Mouse (Mus musculus) cerebellum, adult 8-10 months (tissue): Measurements from ENCODE around the gene Osbpl8.

Experiments
- DNase-seq: peaks from one replicate; pipeline ENCODE4 v3.0.0; 2022

The Osbpl8 gene

DNA sequence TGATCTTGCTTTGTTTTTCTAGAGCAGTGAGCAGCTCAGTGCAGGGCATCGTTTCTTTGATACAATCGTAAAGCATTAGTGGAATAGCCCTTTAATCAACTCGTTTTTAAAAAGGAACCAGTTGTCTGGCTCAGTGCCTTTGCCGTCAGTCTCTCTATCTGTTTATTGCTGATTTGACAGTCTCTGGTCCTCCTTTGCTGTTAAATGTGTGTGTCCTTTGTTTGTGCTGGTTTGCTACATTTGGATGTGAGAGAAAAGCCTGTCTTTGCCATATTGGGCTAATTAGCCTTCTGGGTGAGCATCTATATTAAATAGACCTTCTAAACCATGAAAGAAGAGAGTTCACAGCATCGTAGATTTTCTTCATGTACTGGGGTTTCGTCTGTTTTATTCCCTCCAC is 83.6 kb downstream of the Osbpl8 start:
- DNase-seq = no peak

DNA sequence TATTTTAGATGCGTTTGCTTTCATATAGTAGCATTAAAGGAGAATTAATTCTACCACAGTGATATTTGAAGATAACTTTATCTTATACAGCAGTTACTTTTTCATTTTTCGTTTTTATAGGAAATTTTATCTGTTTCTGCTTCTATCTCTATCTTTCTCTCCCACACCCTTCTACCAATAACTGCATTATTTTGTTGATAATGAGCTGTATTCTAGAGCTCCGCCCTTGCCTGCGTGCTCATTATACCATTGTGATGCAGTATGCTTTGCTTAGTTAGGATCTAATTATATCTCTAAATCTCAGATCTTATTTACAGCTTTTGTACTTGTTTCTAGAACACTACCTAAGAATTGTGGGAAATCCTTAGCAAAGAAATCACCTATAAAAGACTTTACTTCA is 85.6 kb downstream of the Osbpl8 start:
- DNase-seq = no peak

DNA sequence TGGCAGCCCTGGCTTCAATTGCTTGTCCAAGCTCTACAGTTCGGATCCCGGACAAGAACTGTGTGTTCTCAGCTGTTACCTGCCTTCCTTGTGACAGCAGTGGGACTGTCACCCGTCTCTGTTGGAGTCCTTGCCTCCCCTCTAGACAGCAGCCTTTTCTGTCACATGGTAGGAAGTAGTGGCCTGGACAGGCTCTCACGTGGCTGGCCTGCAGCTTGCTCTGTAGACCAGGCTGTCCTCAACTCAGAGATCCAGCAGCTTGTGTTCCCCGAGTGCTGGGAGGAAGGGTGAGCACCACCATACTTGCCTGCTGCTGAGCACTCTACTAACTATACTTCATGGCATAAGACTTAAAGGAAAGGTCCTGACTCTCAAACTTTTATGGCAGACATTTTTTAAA is 87.1 kb downstream of the Osbpl8 start:
- DNase-seq = no peak

DNA sequence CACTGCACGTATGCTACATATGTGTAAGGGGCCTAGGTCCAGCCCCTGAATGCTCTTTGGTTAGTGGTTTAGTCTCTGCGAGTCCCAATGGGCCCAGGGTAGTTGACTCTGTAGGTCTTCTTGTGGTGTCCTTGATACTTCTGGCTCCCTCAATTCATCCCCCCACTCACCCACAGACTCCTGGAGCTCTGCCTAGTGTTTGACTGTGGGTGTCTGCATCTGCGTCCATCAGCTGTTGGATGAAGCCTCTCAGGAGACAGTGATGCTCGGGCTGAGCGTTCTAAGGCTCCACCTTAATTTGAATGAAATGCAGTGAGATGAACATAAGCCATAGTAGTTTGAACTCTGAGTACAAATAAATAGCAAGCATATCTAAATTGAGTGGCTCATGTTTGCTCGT is 90.7 kb downstream of the Osbpl8 start:
- DNase-seq = no peak

DNA sequence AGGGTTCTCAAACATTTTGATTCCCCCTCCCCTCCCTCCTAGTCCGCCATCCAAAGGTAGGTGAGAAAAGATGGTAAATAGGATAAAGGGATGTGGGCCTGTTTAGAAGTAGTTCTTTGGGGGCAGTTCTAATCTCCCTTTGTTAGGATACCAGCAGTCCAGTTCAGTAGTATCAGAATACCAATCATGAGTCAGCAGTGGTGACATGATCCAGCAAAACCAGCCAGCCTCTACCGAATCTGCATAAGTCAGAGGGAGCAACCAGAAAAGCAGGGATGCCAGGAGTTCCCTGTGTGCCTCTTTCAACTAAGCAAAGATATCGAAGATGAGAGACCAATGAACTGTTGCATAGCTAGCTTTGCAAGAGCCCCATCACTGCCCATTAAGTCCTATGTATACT is 91.6 kb downstream of the Osbpl8 start:
- DNase-seq = no peak

DNA sequence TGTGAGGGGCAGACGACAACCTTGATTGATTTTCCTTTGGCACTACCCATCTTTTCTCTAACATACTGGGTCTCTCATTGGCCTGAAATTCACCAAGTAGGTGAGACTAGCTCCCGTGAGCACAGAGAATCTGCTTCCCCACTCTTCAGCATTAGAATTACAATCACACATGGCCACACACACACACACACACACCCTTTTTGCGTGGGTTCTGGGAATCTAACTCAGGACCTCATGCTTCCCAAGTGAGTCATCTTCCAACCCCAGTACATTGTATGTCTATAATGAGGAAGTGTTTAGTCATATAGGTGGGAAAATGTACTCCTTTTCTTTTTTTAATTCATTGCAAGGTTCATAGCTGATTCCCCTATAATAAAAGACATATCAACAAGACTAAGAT is 92.8 kb downstream of the Osbpl8 start:
- DNase-seq = no peak

DNA sequence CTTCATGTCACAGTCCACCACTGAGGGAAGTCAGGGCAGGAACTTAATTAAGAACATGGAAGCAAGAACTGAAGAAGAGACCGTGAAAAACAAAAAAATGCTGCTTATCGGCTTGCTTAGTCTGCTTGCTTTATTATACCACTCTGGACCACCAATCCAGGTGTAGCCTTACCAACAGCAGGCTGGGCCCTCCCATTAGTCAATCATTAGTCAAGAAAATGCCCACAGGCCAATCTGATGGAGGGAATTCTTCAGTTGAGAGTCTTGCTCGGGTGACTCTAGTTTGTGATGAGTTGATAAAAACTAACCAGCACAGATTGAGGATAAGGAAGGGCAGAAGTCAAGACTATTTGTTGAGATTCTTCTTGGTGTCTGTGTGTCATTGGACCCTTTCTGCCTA is 93.7 kb downstream of the Osbpl8 start:
- DNase-seq = no peak

DNA sequence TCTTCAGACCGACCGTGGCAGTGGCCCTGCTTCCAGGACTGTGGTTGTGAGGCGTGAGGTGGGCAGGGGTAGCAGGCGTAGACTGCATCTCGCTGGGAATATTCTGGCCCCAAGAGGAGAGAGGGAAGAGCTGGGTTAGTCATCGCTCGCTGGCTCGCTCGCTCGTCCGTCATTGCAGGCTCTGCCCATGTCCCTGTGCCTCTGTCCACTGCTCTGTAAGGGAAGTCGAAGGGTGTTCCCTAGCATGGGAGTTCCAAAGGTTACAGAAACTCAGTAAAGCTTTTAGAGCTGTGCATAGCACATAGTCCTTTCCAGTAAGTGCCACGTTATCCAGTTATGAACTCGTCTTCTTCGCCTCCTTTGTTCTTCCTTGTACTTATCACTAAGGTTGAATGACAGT is 107.1 kb downstream of the Osbpl8 start:
- no peak for DNase-seq

DNA sequence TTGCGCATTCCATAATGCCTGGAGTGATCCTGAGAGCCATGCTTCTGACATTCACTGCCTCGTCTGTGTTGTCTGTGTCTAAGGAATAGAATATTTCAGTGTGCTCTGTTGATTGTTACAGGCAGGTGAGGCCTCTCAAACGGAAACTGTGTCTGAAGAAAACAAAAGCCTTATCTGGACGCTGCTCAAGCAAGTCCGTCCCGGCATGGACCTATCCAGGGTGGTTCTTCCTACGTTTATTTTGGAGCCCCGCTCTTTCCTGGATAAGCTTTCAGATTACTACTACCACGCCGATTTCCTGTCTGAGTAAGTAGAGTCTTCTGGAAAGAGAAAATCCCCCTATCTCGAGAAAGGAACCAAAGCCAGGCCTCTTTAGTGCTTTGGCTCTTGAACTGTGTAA is 108.4 kb downstream of the Osbpl8 start:
- DNase-seq = no peak

DNA sequence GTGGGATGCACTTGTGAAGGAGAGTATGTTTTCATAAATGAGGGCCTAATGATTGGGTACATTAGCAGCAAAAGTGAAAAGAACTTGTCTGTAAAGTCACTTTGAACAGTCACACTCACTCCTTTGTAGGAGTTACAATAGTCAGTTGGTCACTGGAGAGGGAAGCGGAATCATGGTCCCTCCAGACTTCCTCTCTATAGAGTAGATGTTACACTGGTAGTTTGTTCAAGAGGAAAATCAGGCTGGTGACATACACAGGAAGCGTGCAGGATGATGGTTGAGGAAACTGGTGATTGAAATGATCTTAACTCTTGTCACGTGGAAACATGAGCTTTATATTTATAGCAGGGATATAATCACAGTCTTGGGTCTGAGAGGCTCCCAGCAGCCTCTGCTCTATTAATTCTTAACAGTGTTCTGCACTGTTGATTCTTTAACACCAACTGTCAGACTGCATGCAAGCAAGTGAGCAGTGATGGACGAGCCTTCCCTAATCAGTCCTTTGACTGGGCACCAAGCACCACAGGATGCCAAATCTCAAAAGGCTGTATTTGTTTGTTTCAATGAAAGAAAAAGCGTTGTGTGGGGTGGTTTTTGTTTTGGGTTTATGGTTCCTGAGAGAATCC is 109.0 kb downstream of the Osbpl8 start:
- DNase-seq = no peak

DNA sequence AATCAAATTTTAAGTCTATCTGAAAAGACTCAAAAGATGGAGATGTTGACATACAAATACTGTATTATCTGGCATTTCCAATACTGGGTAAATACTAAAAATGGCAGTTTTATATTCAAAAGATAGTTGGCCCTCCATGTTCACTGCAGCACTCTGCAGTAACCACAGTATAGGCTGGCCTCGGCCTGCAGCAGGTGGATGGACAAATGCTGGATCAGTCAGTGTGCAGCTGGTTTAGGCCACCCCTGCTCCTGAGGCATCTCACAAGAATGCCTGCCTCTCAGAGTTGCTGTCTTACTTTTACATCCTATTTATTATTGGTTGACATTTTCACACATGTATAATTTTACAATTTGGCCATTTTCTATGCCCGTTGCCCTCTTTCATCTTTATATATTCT is 111.3 kb downstream of the Osbpl8 start:
- DNase-seq = no peak

DNA sequence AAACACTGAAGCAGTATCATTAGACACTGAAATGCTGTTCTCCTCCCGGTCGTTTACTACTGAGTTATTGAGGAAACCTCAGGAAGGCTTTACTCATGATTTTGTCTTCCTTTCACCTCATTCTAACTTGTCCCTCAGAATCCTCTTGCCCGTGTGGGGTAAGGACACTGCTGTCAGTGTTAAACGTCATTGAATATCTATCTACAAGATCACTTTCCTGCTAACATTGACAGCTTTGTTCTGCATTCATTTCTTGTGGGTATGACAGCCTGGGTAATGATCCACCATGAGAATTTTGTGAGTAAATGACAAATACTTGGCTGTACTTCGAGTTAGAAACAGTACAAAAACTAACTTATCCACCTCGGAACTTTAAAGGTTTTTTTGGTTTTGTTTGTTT is 133.1 kb downstream of the Osbpl8 start:
- DNase-seq = no peak

DNA sequence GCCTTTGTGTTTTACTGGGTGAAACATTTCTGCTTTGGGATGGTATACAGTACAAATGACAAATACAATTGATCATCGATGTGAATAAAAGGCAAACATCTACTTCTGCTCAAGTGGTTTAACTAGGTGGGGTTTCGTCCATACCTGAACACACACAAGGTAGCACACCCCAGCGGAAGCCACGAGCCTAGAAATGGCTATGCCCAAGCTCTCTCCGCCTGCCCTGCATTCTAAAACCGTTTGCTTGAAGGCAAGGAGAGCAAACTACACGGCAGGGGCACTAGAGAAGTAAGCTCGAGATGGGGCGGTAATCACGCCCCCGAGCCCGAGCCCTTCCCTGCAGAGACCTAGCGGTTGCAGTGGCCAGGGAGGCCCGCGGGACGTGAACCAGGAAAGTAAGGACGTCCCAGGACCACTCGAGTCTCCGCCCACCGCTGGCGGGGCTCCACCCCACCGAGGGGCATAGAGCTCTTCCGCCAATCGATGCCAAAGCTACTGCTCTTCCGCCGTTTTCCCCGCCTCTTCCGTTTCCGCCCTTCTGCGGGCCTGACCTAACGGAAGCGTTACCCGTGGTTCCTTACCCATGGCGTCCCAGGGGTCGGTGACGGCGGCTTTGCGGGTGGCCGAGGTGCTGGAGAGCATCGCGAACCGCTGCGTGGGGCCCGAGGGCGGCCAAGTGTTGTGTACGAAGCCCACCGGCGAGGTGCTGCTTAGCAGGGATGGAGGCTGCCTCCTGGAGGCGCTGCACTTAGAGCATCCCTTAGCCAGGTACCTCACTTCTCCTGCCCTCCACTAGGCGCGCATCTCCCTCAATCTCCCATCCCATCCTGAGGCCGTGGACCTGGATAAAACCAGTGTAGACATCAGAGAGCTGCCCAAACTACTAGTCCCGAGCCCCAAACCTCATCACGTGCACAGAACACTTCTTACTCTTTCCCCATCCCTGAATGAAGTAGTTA is 133.9 kb downstream of the Osbpl8 start, which contains the start of gene Bbs10:
TSS of gene Bbs10 (plus strand) at position 540 of the 959 bp plus-strand sequence.
- DNase-seq = peak; percentile 95

DNA sequence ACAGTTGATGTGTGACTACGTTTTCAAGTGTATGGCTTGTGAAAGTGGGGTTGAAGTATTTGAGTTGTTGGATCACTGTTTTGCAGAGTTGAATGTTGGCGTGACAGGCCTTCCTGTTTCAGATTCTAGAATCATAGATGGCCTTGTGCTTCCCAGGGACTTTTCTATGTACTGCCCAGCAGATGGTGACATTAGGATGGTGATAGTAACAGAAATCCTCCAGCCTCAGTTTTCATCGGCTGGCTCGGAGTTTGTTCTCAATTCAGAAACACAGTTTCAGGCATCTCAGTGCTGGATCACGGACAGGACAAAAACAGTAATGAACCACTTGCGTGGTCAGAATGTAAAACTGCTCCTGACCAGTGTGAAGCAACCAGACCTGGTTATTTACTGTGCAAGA is 135.0 kb downstream of the Osbpl8 start:
- peak; percentile 7 for DNase-seq

DNA sequence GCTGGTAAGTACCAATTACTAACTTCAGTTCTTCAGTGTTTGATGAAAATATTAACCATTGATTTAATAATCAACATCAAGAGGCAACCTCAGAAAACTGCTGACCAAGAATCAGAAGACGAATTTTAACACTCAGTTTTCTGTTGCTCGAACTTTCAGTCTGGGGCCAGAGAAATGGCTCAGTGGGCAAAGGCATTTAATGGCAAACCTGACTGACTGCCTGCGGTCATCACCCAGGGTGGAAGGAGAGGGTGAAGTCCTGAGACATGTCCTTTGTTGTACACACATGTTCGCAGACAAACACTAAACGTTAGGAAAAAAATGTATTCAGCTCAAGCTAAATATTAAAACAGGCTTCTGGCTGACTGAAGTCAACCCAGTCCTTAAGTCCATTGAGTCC is 136.5 kb downstream of the Osbpl8 start:
- DNase-seq = no peak

DNA sequence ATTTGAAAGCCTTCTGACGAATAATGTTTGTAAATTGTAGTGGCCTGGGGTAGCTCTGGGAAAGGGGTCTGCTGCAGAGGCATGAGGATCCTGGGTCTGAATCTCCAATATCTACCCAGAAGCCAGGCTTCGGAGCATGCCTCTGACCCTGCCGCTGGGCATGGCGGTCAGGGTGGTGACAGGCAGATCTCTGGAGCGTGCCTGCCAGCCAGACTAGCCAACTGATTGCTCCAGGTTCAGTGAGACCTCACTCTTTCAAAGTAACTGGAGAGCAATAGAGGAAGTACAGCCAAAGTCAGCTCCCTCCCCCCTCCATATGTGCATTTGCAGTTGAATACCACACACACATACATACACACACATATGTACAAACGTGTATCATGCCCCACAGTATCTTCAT is 137.9 kb downstream of the Osbpl8 start:
- no peak for DNase-seq

DNA sequence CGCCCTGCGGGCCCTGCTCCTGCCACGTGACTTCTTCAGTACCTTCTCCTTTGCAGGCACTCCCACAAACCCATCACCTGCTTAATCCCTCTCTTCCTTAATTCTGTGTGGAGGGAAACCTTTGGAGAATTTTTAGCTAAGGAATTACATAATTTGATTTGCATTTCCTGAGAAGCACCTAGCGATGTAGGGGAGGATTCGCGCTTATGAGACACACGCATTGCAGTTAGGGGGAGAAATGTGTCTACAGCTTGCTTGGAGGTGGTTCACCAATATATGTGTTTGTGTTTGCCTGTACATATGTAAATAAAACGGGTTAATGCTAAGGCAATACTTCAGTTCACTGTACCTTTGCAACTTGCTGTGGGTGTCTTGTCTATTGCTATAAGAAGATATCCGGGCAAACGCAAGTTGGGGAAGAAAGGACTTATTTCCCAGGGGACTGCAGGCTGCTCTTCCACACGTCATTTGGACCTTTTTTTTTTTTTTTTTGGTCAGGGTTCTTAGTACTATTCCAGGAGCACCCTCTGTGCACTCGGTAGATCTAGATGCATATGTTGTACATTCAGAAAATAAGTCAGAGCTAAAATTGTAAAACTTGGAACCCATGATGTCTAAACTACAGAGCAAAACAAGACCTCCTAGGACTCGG is 144.4 kb downstream of the Osbpl8 start:
- DNase-seq = no peak

DNA sequence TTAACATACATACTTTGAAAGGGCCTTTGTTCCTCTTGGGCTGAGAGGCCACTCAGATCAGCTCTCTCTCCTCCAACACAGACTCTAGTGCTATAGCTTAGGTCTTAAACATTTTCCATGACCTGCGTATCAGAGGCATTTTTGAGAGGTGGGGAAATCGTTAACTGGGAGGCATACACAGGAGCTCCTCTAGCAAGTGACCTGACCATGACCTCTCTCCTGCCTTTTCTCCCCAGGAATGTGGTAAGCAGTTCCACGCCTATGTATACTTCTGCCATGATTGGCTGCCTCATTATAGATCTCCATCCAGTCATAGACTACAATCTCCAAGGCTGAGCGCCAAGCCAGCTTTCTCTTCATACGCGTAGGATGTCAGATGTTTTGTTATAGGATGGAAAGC is 148.7 kb downstream of the Osbpl8 start:
- DNase-seq = no peak

DNA sequence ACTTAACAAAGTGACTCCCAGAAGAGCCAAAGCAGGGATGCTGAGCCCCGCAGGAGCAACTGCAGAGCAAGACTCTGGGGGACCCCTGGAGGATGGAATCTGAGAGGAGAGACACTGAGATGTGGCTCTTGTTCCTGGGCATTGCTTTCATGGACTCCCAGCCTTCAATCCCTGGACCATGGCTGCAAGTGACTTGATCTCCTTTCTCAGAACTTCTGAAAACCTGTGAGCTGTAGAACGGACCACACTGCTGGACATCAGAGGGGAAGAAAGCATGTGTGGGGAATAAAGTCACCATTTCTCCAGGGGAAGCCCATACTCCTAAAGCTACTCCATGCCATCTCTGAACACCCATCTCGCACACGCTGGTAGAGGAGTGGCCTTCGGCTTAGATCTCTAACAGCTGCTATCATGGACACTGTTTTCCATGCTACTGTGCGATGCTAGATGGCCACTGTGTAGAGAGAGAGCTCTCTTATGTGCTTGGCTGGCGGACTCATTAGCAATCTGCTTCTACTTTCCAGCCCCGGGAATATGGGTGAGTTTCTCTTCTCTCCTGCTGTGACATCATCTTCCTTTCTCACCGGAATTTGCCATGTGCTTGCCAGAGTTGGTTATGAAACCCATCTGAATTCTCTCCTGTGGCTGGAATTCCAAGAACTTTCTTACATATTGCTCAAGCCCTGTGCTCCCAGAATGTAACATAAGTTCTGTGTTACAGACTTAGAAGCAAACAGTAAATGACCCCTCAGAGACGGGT is 150.3 kb downstream of the Osbpl8 start:
- no peak for DNase-seq

DNA sequence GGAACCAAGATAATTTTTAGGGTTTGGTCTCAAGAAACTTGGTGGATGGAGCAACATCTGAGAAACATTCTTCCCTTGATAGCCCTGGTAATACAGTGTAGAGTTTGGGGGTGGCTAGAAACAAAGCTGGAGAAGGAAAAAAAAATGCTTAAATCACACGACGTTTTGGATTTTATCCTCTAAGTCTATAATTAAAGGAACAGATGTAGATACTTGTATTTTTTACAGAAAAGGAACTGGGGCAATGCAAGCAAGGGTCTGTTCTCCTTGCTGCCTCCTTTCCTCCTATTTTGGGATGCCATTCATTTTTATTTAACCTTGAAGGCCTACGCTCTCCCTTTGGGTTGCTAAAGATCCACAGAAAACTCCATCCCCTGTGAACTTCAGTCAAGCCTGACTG is 151.4 kb downstream of the Osbpl8 start:
- DNase-seq = no peak

DNA sequence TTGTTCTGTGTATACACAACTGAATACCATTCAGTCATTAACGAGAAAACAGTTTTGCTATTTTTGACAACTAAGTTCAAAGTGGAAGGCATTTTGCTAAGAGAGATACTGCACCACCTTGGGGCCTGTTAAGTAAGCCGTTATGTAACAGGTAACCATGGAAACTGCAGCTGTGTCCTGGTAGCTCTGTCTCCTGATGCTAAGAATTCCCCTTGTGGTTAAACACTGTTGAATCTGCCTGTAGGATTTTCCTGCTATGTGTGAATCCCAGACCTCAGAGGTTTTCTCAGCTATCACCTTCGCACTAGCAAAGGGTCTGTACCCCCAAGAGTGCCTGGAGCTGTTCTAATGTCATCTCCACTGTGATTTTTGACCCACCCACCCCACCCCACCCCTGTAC is 153.5 kb downstream of the Osbpl8 start:
- no peak for DNase-seq

DNA sequence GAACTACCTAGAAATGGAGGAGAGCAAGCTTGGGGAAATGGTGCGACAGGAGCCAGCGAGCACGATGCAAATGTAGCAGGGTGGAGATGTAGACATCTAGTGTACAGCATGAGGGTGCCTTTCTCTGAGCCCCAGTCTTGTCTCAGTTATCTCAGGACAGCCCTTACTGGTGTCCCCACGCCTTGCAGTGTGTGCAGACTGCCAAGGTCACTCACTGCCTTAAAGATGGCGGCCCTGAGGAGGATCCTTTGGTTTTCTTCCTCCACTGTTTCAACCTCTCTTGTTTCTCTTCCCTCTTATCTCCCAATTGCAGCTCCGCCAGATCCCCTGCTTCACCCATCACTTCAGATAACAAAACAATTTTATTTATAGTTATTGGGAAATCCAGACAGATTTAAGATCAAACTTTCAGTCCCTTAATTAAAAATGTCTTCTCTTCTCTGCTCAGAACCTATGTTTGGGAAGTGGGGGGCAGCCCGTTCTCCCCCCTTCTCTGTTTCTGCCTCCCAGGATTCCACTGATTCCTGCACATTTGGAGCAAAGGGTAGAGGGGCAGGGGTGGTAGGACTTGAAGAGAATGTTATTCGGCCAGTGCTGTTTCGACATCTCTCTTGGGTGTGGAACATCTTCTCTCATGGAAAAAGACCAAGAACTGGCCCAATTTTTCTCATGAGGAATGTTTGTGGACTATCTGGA is 154.4 kb downstream of the Osbpl8 start:
- no peak for DNase-seq

DNA sequence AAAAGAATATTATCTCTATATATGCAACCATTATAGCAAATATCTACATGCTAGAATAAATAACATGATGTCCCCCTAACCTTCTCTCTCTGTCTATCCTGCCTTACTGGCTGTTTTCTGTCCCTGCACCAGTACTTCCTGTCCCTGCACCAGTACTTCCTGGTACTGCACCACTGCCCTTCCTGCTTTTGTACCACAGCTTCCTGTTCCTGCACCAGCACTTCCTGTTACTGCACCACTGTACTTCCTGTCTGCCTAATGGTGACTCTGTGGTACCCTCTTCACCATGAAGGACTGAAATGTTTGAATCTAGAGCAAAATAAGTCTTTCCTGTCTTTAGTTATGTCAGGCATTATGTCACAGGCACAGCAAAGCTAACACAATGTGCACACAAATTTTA is 156.0 kb downstream of the Osbpl8 start:
- DNase-seq = no peak
